Mouse (Mus musculus) T-cell, adult 66 days (primary cell): ENCODE results near the gene Gm9844. TPM values are rescaled to one million over a fixed set of nuclear protein-coding genes. Genes with fewer than 3 reads are reported as not detected.

ENCODE experiments used
- total RNA-seq, 2 experiments: library from RNA; stranded (reverse); gene quantifications; 3 replicates in 1 of 2; 4 replicates in 1 of 2; pipeline ENCODE4 v1.2.4; 2023

Gm9844 gene
- 1 to 10 TPM in 1 of 2 experiments, not detected in 1; 2.2 TPM for total RNA-seq

DNA sequence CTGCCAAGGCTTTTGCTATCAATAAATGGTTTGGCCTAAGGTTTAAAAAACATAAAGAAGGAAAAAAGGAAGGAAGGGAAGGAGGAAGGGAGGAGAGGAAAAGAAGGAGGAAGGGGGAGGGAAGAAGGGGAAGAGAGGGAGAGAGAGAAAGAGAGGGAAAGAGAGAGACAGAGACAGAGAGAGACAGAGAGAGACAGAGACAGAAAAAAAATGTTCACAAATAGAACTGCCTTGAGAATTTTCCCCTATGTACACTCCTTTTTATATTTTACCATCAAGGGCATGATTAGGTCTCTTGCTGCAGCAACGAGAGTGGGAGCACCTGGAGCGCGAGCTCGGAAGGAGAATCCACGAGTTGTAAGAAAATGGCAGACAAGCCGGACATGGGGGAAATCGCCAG is at the start of gene Gm9844:
Gm9844 (plus strand) TSS at position 301 of the 400 bp plus-strand sequence.

DNA sequence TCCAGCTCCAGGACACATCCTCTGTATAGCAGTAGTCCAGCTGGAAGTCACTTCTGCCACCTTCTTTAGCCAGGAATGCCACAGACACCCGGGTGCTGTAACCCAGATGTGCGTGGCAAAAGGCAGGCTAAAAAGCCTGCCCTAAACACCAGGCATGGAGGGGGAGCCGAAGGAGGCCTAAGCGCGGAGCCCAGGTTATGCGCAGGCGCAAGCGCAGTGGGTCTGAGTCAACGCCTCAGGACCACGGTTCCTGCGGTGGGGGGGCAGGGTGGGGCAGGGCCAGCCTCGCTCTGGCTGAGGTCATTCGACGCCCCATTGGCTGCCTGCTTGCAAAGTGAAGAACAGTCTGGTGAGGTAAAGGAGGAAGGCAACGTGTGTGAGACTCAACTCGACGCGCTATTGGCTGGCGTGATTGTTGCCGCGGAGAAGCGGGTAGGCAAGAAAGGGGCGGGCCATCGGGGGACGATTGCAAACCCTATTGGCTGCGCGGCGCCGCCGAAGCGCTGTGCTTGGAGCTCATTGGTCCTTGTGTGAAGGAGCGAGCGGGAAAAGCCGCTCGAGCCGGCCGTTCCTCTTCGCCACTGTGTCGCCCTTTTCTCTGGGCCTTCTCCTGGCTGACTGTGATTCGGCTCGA is 7.6 kb downstream of the Gm9844 start, which contains the start of the genes Lypd4 and Dmrtc2:
Lypd4 (minus strand) TSS at position 410 of the 634 bp plus-strand sequence.
Dmrtc2 (plus strand) TSS at position 526 of the 634 bp plus-strand sequence.

DNA sequence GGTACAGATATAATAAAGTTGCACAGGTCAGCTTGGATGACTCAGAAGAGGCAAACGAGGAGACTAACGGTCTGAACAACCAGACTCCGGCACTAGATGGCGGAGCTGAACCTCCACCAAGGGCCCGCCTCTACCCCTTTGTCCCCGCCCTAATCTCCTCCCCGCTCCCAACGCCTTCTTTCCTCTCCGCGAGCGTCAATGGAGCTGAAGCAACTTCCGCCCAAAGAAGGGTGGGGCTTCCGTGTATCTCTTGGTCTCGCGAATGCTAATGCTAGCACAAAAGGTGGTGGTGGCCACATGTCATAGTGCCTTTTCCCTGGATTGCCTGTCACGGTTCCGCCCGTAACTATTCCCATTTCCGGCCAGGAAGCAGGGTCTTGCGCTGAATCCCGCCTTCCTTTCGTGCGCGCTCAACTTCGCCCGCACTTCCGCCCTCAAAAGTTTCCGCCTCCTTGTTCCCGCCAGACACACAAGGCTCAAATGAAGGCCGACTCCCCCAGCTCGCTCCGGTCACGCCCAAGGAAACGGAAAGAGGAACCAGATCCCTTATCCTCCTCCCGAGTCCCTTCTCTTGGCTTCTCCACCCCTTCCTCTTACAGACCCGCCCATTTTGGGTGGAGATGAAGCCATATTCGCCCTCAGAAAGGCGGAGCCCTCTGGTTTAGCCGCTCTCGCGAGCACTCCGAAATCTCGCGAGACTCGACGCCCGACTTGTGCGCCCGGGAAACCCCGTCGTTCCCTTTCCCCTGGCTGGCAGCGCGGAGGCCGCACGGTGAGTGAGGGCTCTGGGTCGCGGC is 22.1 kb downstream of the Gm9844 start, which contains the start of gene Rps19:
Rps19 (plus strand) TSS at position 476 of the 797 bp plus-strand sequence.

DNA sequence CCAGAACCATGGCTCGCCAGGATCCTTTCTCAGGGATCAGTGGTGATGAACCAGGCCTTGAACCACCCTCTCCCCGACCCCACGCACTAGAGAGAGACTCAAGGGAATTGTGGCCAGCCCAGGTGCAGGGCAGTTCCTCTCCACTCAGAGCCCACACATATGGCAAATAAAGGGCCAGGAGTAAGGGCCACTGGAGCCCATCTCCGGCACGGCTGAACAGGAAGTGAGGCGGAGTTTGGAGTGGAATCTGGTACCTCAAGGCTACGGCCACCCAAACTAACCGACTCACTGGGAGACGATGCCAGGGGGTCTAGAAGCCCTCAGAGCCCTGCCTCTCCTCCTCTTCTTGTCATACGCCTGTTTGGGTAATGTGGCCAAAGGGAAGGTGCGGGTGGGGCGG is 35.2 kb downstream of the Gm9844 start, which contains the start of gene Cd79a:
Cd79a (plus strand) TSS at position 158 of the 400 bp plus-strand sequence.

DNA sequence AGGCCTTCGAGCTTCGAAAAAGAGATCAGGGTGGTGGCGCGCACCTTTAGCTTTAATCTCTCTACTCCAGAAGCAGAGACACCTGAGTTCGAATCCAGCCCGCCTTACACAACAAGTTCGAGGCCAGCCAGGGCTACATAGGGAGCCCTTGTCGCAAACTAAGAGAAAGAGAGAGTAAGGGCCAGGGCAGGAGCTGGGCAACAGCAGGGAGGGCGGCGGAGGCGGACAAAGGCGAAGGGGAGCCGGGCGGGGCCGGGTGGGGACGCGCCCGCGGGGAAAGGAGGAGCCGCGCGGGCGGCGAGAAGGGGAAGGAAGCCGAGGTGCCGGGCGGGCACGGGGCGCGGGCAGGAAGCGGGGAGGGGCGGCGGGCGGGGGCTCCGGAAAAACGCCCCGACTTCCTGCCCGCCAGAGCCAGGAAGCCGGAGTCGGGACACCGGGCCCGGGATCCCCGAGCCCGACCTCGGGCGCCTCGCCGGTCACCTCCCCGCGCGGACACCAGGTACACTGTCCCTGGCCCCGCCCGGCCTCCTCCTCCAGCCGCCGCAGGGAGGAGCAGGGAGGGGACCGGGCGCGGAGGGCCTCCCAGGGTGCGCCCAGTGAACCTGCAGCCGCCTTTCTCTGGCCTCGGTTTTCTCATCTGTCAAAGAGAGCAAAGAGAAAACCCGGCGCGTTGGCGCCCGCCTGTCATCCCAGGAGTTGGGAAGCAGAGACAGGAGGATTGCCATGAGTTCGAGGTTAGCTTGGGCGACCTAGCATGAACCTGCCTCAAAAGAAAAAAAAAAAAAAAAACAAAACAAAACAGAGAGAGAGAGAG is 40.8 kb downstream of the Gm9844 start, which contains the start of gene Arhgef1:
Arhgef1 (plus strand) TSS at position 283 of the 814 bp plus-strand sequence.

Other genes with a start within 250 kb of the Gm9844 start
- not detected for gene Lypd3, start 225.7 kb upstream of the Gm9844 start, total RNA-seq
- not detected for gene Tex101, start 185.5 kb upstream of the Gm9844 start, total RNA-seq
- not detected for gene BC049730, start 153.0 kb upstream of the Gm9844 start, total RNA-seq
- not detected for gene Gm4763, start 135.3 kb upstream of the Gm9844 start, total RNA-seq
- under 1 TPM; 0.33 to 0.38 TPM for gene Cd177, start 101.9 kb upstream of the Gm9844 start, total RNA-seq
- not detected for gene Ceacam10, start 85.0 kb upstream of the Gm9844 start, total RNA-seq
- gene Lypd4, start 7.7 kb downstream of the Gm9844 start, total RNA-seq, result not detected
- gene Dmrtc2, start 7.8 kb downstream of the Gm9844 start, total RNA-seq, result not detected
- gene Rps19, start 22.2 kb downstream of the Gm9844 start, total RNA-seq, result 1,000 to 10,000 TPM; 3,039 to 3,325 TPM
- gene Cd79a, start 35.2 kb downstream of the Gm9844 start, total RNA-seq, result 1 to 10 TPM; 3.5 to 5.8 TPM
- gene Arhgef1, start 40.7 kb downstream of the Gm9844 start, total RNA-seq, result 1,000 to 10,000 TPM; 1,621 to 1,684 TPM
- not detected for gene Gm4881, start 82.3 kb downstream of the Gm9844 start, total RNA-seq
- 100 to 1,000 TPM; 301 to 308 TPM for gene Rabac1, start 110.5 kb downstream of the Gm9844 start, total RNA-seq
- 10 to 100 TPM in 1 of 2 experiments, 1 to 10 TPM in 1; 8.9 to 10.2 TPM for gene Atp1a3, start 143.7 kb downstream of the Gm9844 start, total RNA-seq
- 1 to 10 TPM; 6.6 to 8.5 TPM for gene Grik5, start 210.1 kb downstream of the Gm9844 start, total RNA-seq
- 10 to 100 TPM; 23.1 to 24.2 TPM for gene Zfp574, start 210.4 kb downstream of the Gm9844 start, total RNA-seq